8 mouse cellular contexts compared by ENCODE assay signal in genomic region chr8:123442351-123442750, GRCm38 (mm10). TPM values are rescaled to one million over a fixed set of nuclear protein-coding genes. Genes with fewer than 3 reads are reported as not detected.
A peak's percentile ranks its signal among the peaks of the same experiment; 100 is the strongest.
DNase-seq lines count a peak whose midpoint lies in the region; ATAC-seq and TF ChIP-seq lines count a peak whose summit lies in the region.

No protein-coding gene starts in this region.

- H3K27me3 ChIP-seq in heart, embryonic 10.5 days (ENCODE audit: insufficient read depth, poor library complexity, severe bottlenecking): no peaks in the 10 kb centered on the region
- H3K27me3 ChIP-seq in MEL (ENCODE audit: control insufficient read depth in 1 of 2, insufficient read depth in 2 of 2, low read length in 2 of 2): no peaks in the 10 kb centered on the region
- no peaks in the 10 kb centered on the region for H3K27me3 ChIP-seq in hindbrain, embryonic 13.5 days
- H3K27me3 ChIP-seq in midbrain, embryonic 11.5 days (ENCODE audit: control insufficient read depth, insufficient read depth, low read length): no peaks in the 10 kb centered on the region

- WGBS in heart, embryonic 10.5 days: 79% methylated on average over 5 of the region's 5 CpGs
- 80% methylated on average over 5 of the region's 5 CpGs for WGBS in hindbrain, embryonic 13.5 days
- WGBS in midbrain, embryonic 11.5 days: 84% methylated on average over 5 of the region's 5 CpGs

- H3K36me3 ChIP-seq in heart, embryonic 10.5 days: no peaks in the 10 kb centered on the region
- peaks cover 0 to 3% of the 10 kb centered on the region in 2 experiments; a peak in 1 of 4 replicates for H3K36me3 ChIP-seq in MEL (ENCODE audit: control insufficient read depth in 1 of 2, insufficient read depth in 2 of 2, low read length in 2 of 2)
- H3K36me3 ChIP-seq in hindbrain, embryonic 13.5 days: peaks cover 15% of the 10 kb centered on the region; the same call in 1 of the 2 replicates
- H3K36me3 ChIP-seq in midbrain, embryonic 11.5 days (ENCODE audit: control insufficient read depth, insufficient read depth, low read length): no peaks in the 10 kb centered on the region

- intact Hi-C loops in heart, postnatal 25 days (cut with DNase I): loop anchor here (1.0 kb wide), 1 partner anchor 35 kb away; the partner anchor contains the start of gene Afg3l1

- no peak overlapping the region for H3K27ac ChIP-seq in heart, embryonic 10.5 days
- H3K27ac ChIP-seq in MEL (ENCODE audit: control insufficient read depth, low read depth, low read length): peak overlapping the region; percentile 37
- peak overlapping the region; percentile 89; the same call in 1 of the 2 replicates for H3K27ac ChIP-seq in hindbrain, embryonic 13.5 days
- no peak overlapping the region for H3K27ac ChIP-seq in midbrain, embryonic 11.5 days (ENCODE audit: low read depth, low read length)

- TF ChIP-seq POLR2A in MEL (IDR thresholded peaks at IDR 0.05; ENCODE audit: control insufficient read depth in 1 of 2, insufficient read depth in 1 of 2, low read depth in 1 of 2, low read length in 2 of 2, poor library complexity in 1 of 2): no peak

- no peak for TF ChIP-seq CTCF in MEL (IDR thresholded peaks at IDR 0.05 in 2 of 3, conservative IDR thresholded peaks at IDR 0.05 in 1 of 3; ENCODE audit: control insufficient read depth in 1 of 3, insufficient read depth in 1 of 3, low read depth in 2 of 3, low read length in 3 of 3, poor library complexity in 1 of 3, severe bottlenecking in 1 of 3)

- peaks cover 4% of the 10 kb centered on the region; the same call in 1 of the 2 replicates for H3K79me2 ChIP-seq in MEL (ENCODE audit: control insufficient read depth, insufficient read depth, low read length, poor library complexity)

- no peaks in the 10 kb centered on the region for H3K9me3 ChIP-seq in heart, embryonic 10.5 days
- H3K9me3 ChIP-seq in MEL (replicated peaks; ENCODE audit: insufficient read depth, low read length): no peaks in the 10 kb centered on the region
- no peaks in the 10 kb centered on the region for H3K9me3 ChIP-seq in hindbrain, embryonic 13.5 days
- H3K9me3 ChIP-seq in midbrain, embryonic 11.5 days (ENCODE audit: control insufficient read depth, low read length): no peaks in the 10 kb centered on the region

- H3K4me1 ChIP-seq in heart, embryonic 10.5 days: peaks cover 38% of the 10 kb centered on the region
- peaks cover 6 to 20% of the 10 kb centered on the region in 2 experiments for H3K4me1 ChIP-seq in MEL (ENCODE audit: control insufficient read depth in 1 of 2, insufficient read depth in 2 of 2, low read length in 2 of 2)
- peaks cover 22% of the 10 kb centered on the region for H3K4me1 ChIP-seq in hindbrain, embryonic 13.5 days (replicated peaks)
- peaks cover 3% of the 10 kb centered on the region; the same call in 1 of the 2 replicates for H3K4me1 ChIP-seq in midbrain, embryonic 11.5 days (ENCODE audit: control insufficient read depth, insufficient read depth, low read length)

- H3K9ac ChIP-seq in MEL (ENCODE audit: control insufficient read depth, low read depth, low read length, poor library complexity, severe bottlenecking): no peak overlapping the region
- H3K9ac ChIP-seq in hindbrain, embryonic 13.5 days: no peak overlapping the region; the same call in 1 of the 2 replicates
- no peak overlapping the region for H3K9ac ChIP-seq in midbrain, embryonic 11.5 days (ENCODE audit: low read length)

- DNase-seq in heart, embryonic 10.5 days (ENCODE audit: low spot score): no peak
- no peak for DNase-seq in heart, postnatal 25 days (ENCODE audit: low spot score)
- no peak for DNase-seq in MEL (ENCODE audit: low read depth, low spot score)
- DNase-seq in midbrain, embryonic 11.5 days (ENCODE audit: low spot score, missing footprints): no peak
- no peak for DNase-seq in layer of hippocampus, adult 11-12 months (ENCODE audit: low spot score)
- no peak for DNase-seq in spleen, adult 18-20 months

- TF ChIP-seq EP300 in MEL (IDR thresholded peaks at IDR 0.05; ENCODE audit: low read depth in 1 of 2, low read length in 2 of 2): no peak

- peak overlapping the region; percentile 72 for H3K4me2 ChIP-seq in hindbrain, embryonic 13.5 days
- peak overlapping the region; percentile 59; the same call in 1 of the 2 replicates for H3K4me2 ChIP-seq in midbrain, embryonic 11.5 days

- peak overlapping the region; percentile 82 for H3K4me3 ChIP-seq in heart, embryonic 10.5 days
- peak overlapping the region; percentile 90; a peak in 3 of 4 replicates for H3K4me3 ChIP-seq in MEL (ENCODE audit: control insufficient read depth in 1 of 2, insufficient read depth in 1 of 2, low read depth in 2 of 2, low read length in 2 of 2)
- no peak overlapping the region for H3K4me3 ChIP-seq in hindbrain, embryonic 13.5 days
- H3K4me3 ChIP-seq in midbrain, embryonic 11.5 days (ENCODE audit: low read depth, low read length): no peak overlapping the region

- peak; percentile 51 for ATAC-seq in hindbrain, embryonic 13.5 days (ENCODE audit: low FRiP score)
- ATAC-seq in midbrain, embryonic 11.5 days (ENCODE audit: low FRiP score): peak; percentile 43; the same call in 1 of the 2 replicates
- no peak for ATAC-seq in frontal cortex, adult (ENCODE audit: low TSS enrichment)

- TF ChIP-seq RAD21 in MEL (IDR thresholded peaks at IDR 0.05; ENCODE audit: low read depth, low read length): no peak

TF ChIP-seq in MEL, 35 proteins besides CTCF, POLR2A, EP300 and RAD21:
- TF ChIP-seq ZKSCAN1 (IDR thresholded peaks at IDR 0.05; ENCODE audit: low read depth, low read length) (no peak), JUND (IDR thresholded peaks at IDR 0.05; ENCODE audit: low read depth, low read length) (no peak), MAX (IDR thresholded peaks at IDR 0.05; ENCODE audit: low read length) (no peak), HCFC1 (IDR thresholded peaks at IDR 0.05; ENCODE audit: low read depth, low read length) (no peak), MEF2A (IDR thresholded peaks at IDR 0.05; ENCODE audit: extremely low read depth, insufficient replicate concordance, low read depth, low read length, poor library complexity, severe bottlenecking) (no peak), SIN3A (IDR thresholded peaks at IDR 0.05; ENCODE audit: low read length) (no peak), ZC3H11A (IDR thresholded peaks at IDR 0.05; ENCODE audit: low read depth, low read length) (no peak), MXI1 (IDR thresholded peaks at IDR 0.05; ENCODE audit: low read depth, low read length) (no peak), KAT2A (conservative IDR thresholded peaks at IDR 0.05; ENCODE audit: low read depth, low read length) (no peak), TAL1 (IDR thresholded peaks at IDR 0.05; ENCODE audit: low read length) (no peak), TCF12 (IDR thresholded peaks at IDR 0.05; ENCODE audit: low read depth, low read length) (no peak), USF1 (IDR thresholded peaks at IDR 0.05; ENCODE audit: low read depth, low read length) (no peak), SMC3 (IDR thresholded peaks at IDR 0.05; ENCODE audit: low read depth, low read length) (no peak), POLR2AphosphoS5 (IDR thresholded peaks at IDR 0.05; ENCODE audit: borderline replicate concordance, low read depth, low read length) (no peak; the same call in 1 of the 2 replicates), E2F4 (IDR thresholded peaks at IDR 0.05; ENCODE audit: borderline replicate concordance, low read depth, low read length) (no peak), GABPA (IDR thresholded peaks at IDR 0.05; ENCODE audit: low read depth, low read length) (no peak), MAFK (IDR thresholded peaks at IDR 0.05; ENCODE audit: borderline replicate concordance, low read depth, low read length) (no peak)

RNA-seq across cellular contexts. Expression of gene Def8, which starts 19.0 kb away (rescaled TPM):
- polyA plus RNA-seq in heart, embryonic 10.5 days (2016; fragmentation: Nextera tagmentation; extraction: Ambion mirVana): 36.4 and 38.6 TPM in 2 replicates
- total RNA-seq in heart, postnatal 25 days (2021): 10 to 100 TPM; 56.9 to 59.6 TPM
- total RNA-seq in MEL (2012; rRNA removed): 23.8 and 26.0 TPM in 2 replicates
- polyA plus RNA-seq in MEL (2012; ENCODE audit: insufficient read depth in 1 of 2, insufficient read length in 2 of 2, low read depth in 1 of 2, low replicate concordance in 2 of 2, missing spikeins in 1 of 2): 10 to 100 TPM in 1 of 2 experiments, not detected in 1; 34.0 TPM
- 42.2 and 44.3 TPM in 2 replicates for polyA plus RNA-seq in hindbrain, embryonic 13.5 days (2015; fragmentation: Nextera tagmentation; extraction: Ambion mirVana)
- 35.3 and 35.5 TPM in 2 replicates for polyA plus RNA-seq in midbrain, embryonic 11.5 days (2014; fragmentation: Nextera tagmentation; extraction: Ambion mirVana)

RNA-seq across cellular contexts. Expression of gene Tubb3, which starts 31.1 kb away (rescaled TPM):
- polyA plus RNA-seq in heart, embryonic 10.5 days (2016; fragmentation: Nextera tagmentation; extraction: Ambion mirVana): 10.5 and 15.8 TPM in 2 replicates
- total RNA-seq in heart, postnatal 25 days (2021): under 1 TPM; 0.25 to 0.34 TPM
- total RNA-seq in MEL (2012; rRNA removed): 0.69 TPM in 2 replicates
- polyA plus RNA-seq in MEL (2012; ENCODE audit: insufficient read depth in 1 of 2, insufficient read length in 2 of 2, low read depth in 1 of 2, low replicate concordance in 2 of 2, missing spikeins in 1 of 2): 1 to 10 TPM in 1 of 2 experiments, not detected in 1; 1.4 TPM
- polyA plus RNA-seq in hindbrain, embryonic 13.5 days (2015; fragmentation: Nextera tagmentation; extraction: Ambion mirVana): 1,817 and 1,895 TPM in 2 replicates
- 777 and 840 TPM in 2 replicates for polyA plus RNA-seq in midbrain, embryonic 11.5 days (2014; fragmentation: Nextera tagmentation; extraction: Ambion mirVana)

RNA-seq across cellular contexts. Expression of gene Afg3l1, which starts 35.4 kb away (rescaled TPM):
- 56.3 and 63.8 TPM in 2 replicates for polyA plus RNA-seq in heart, embryonic 10.5 days (2016; fragmentation: Nextera tagmentation; extraction: Ambion mirVana)
- total RNA-seq in heart, postnatal 25 days (2021): 10 to 100 TPM; 58.0 to 58.2 TPM
- 27.5 and 31.0 TPM in 2 replicates for total RNA-seq in MEL (2012; rRNA removed)
- polyA plus RNA-seq in MEL (2012; ENCODE audit: insufficient read depth in 1 of 2, insufficient read length in 2 of 2, low read depth in 1 of 2, low replicate concordance in 2 of 2, missing spikeins in 1 of 2): 10 to 100 TPM in 1 of 2 experiments, not detected in 1; 68.4 TPM
- polyA plus RNA-seq in hindbrain, embryonic 13.5 days (2015; fragmentation: Nextera tagmentation; extraction: Ambion mirVana): 57.8 and 62.4 TPM in 2 replicates
- polyA plus RNA-seq in midbrain, embryonic 11.5 days (2014; fragmentation: Nextera tagmentation; extraction: Ambion mirVana): 38.4 and 39.9 TPM in 2 replicates

RNA-seq across cellular contexts. Expression of gene Mc1r, which starts 35.4 kb away (rescaled TPM):
- not detected in 2 replicates for polyA plus RNA-seq in heart, embryonic 10.5 days (2016; fragmentation: Nextera tagmentation; extraction: Ambion mirVana)
- total RNA-seq in heart, postnatal 25 days (2021): not detected
- 0.31 and 0.36 TPM in 2 replicates for total RNA-seq in MEL (2012; rRNA removed)
- polyA plus RNA-seq in MEL (2012; ENCODE audit: insufficient read depth in 1 of 2, insufficient read length in 2 of 2, low read depth in 1 of 2, low replicate concordance in 2 of 2, missing spikeins in 1 of 2): under 1 TPM in 1 of 2 experiments, not detected in 1; 0.45 TPM
- 0.17 TPM in 2 replicates for polyA plus RNA-seq in hindbrain, embryonic 13.5 days (2015; fragmentation: Nextera tagmentation; extraction: Ambion mirVana)
- polyA plus RNA-seq in midbrain, embryonic 11.5 days (2014; fragmentation: Nextera tagmentation; extraction: Ambion mirVana): 0.06 and 0.12 TPM in 2 replicates

Comparison
In these comparisons a context has a peak if more than half of its experiments do, and no peak if none do; other contexts are left out.
1. H3K27ac ChIP-seq: peak in MEL (single experiment) and hindbrain, embryonic 13.5 days (single experiment); none in heart, embryonic 10.5 days (single experiment) and midbrain, embryonic 11.5 days (single experiment).
2. H3K4me3 ChIP-seq: peak in heart, embryonic 10.5 days (single experiment) and MEL (2 of 2); none in hindbrain, embryonic 13.5 days (single experiment) and midbrain, embryonic 11.5 days (single experiment).
3. RNA of gene Tubb3, which starts 31.1 kb away (polyA plus RNA-seq): 1,817 to 1,895 TPM in hindbrain, embryonic 13.5 days and 777 to 840 TPM in midbrain, embryonic 11.5 days; 10.5 to 15.8 TPM in heart, embryonic 10.5 days and 1.4 TPM in MEL; every median in the first group is over 10 times any median in the second.